Mouse (Mus musculus): ENCODE data around the gene Epb41l4b.

DNA sequence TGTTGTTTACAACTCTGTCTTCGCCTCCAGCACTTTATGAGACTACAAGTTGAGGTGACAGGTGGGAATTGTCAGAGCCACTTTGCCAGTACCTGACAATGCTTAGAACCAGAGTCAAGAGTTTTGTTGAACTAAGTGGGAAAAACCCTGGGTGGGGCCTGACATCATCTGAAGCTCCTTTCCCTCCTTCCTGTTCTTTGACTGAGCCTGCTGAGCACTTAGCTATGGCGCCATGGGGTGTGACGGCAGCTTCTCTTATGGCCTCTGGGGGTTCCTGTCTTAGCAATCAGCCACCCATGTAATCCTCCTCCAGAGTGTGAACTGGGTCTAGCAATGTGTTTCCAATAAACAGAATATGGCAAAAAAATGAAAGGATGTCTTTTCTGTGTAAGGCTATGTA, 119.7 kb downstream of the Epb41l4b start:
- TF ChIP-seq EP300 (optimal IDR thresholded peaks at IDR 0.05) (no peak), CTCF (IDR thresholded peaks at IDR 0.05; ENCODE audit: low read depth) (no peak)
